In genomic region chr19:10892201-10892600, GRCm38 (mm10) we compare ENCODE assay signal across 22 mouse cellular contexts. TPM values are rescaled to one million over a fixed set of nuclear protein-coding genes. Genes with fewer than 3 reads are reported as not detected.
DNase-seq lines count a peak whose midpoint lies in the region; ATAC-seq and TF ChIP-seq lines count a peak whose summit lies in the region.
"Had no signal": no experiment of that assay in that cellular context is flagged by ENCODE, and none has a peak within 500 bp of the region (broad histone marks: within the 10 kb centered on the region; RNA-seq: fewer than 3 reads in every experiment).

No protein-coding gene starts in this region.

- no peaks in the 10 kb centered on the region for H3K9me3 ChIP-seq in midbrain, embryonic 11.5 days (ENCODE audit: control insufficient read depth, low read length)
- H3K9me3 ChIP-seq in midbrain, embryonic 16.5 days (replicated peaks; ENCODE audit: control insufficient read depth, low read length, poor library complexity, severe bottlenecking) = no peaks in the 10 kb centered on the region
- H3K9me3 ChIP-seq: G1E had no signal

- H3K4me1 ChIP-seq in lung, adult 2 months (ENCODE audit: control insufficient read depth, insufficient read depth, low read length) = peaks cover 7% of the 10 kb centered on the region; the same call in 1 of the 2 replicates
- peaks cover 10% of the 10 kb centered on the region for H3K4me1 ChIP-seq in midbrain, embryonic 11.5 days (ENCODE audit: control insufficient read depth, insufficient read depth, low read length)
- peaks cover 14% of the 10 kb centered on the region for H3K4me1 ChIP-seq in midbrain, embryonic 16.5 days (ENCODE audit: control insufficient read depth, insufficient read depth, low read length)

- H3K27me3 ChIP-seq in midbrain, embryonic 11.5 days (ENCODE audit: control insufficient read depth, insufficient read depth, low read length) = no peaks in the 10 kb centered on the region
- no peaks in the 10 kb centered on the region for H3K27me3 ChIP-seq in midbrain, embryonic 16.5 days (ENCODE audit: control insufficient read depth, insufficient read depth, low read depth, low read length)
- H3K27me3 ChIP-seq: Patski had no signal

- H3K27ac ChIP-seq in midbrain, embryonic 11.5 days (ENCODE audit: low read depth, low read length) = no peak overlapping the region
- no peak overlapping the region for H3K27ac ChIP-seq in midbrain, embryonic 16.5 days (ENCODE audit: low read length)

- ATAC-seq in midbrain, embryonic 11.5 days (ENCODE audit: low FRiP score) = no peak
- ATAC-seq in midbrain, embryonic 16.5 days = no peak
- ATAC-seq: activated CD4-positive, CD25-positive, alpha-beta regulatory T cell, adult 4 months; CD4-positive, CD25-positive, alpha-beta regulatory T cell, adult 4 months; Patski had no signal

- H3K4me3 ChIP-seq in lung, adult 2 months (replicated peaks; ENCODE audit: extremely low read depth, low read depth, low read length) = no peak overlapping the region
- no peak overlapping the region for H3K4me3 ChIP-seq in midbrain, embryonic 11.5 days (ENCODE audit: low read depth, low read length)
- no peak overlapping the region for H3K4me3 ChIP-seq in midbrain, embryonic 16.5 days (ENCODE audit: low read depth, low read length)

- H3K4me2 ChIP-seq in midbrain, embryonic 11.5 days = no peak overlapping the region
- no peak overlapping the region for H3K4me2 ChIP-seq in midbrain, embryonic 16.5 days (ENCODE audit: low read length)

- no peak for TF ChIP-seq CTCF in lung, adult 2 months (IDR thresholded peaks at IDR 0.05; ENCODE audit: insufficient read depth, low read length)

- 58% methylated on average over 3 of the region's 3 CpGs for WGBS in lung, adult 2 months
- 91% methylated on average over 3 of the region's 3 CpGs for WGBS in midbrain, embryonic 11.5 days
- WGBS in midbrain, embryonic 16.5 days = 91% methylated on average over 3 of the region's 3 CpGs

- H3K9ac ChIP-seq in midbrain, embryonic 11.5 days (ENCODE audit: low read length) = no peak overlapping the region
- no peak overlapping the region for H3K9ac ChIP-seq in midbrain, embryonic 16.5 days (ENCODE audit: low read depth, low read length)

- DNase-seq in lung, postnatal 10 days = peak; percentile 45
- no peak for DNase-seq in lung, adult 2 months
- DNase-seq in lung, postnatal 25 days (ENCODE audit: low spot score) = peak; percentile 38
- DNase-seq in lung, postnatal 4 days = no peak
- peak; percentile 59 for DNase-seq in lung, postnatal 36 days
- DNase-seq in lung, postnatal 14 days = no peak
- DNase-seq in midbrain, embryonic 11.5 days (ENCODE audit: low spot score, missing footprints) = peak; percentile 61
- DNase-seq: adrenal gland, adult 2 months; adrenal gland, adult 8-10 months; adrenal gland, postnatal 10 days; adrenal gland, postnatal 14 days; adrenal gland, postnatal 25 days; adrenal gland, postnatal 36 days; B cell, adult 2 months; cerebellum, adult 11 months; cerebellum, adult 11-12 months had no signal

- TF ChIP-seq POLR2A in lung, adult 2 months (IDR thresholded peaks at IDR 0.05; ENCODE audit: borderline replicate concordance, extremely low read depth, low read depth, low read length) = no peak

- no peaks in the 10 kb centered on the region for H3K36me3 ChIP-seq in midbrain, embryonic 11.5 days (ENCODE audit: control insufficient read depth, insufficient read depth, low read length)
- H3K36me3 ChIP-seq in midbrain, embryonic 16.5 days (ENCODE audit: control insufficient read depth, insufficient read depth, low read length) = no peaks in the 10 kb centered on the region

RNA-seq across cellular contexts. Expression of gene Prpf19, which starts 2.8 kb away (rescaled TPM):
- polyA plus RNA-seq in lung, adult 2 months (2012; rRNA removed) = 159 and 186 TPM in 2 replicates
- 52.7 and 58.4 TPM in 2 replicates for polyA plus RNA-seq in midbrain, embryonic 11.5 days (2014; fragmentation: Nextera tagmentation; extraction: Ambion mirVana)
- 38.9 and 40.1 TPM in 2 replicates for polyA plus RNA-seq in midbrain, embryonic 16.5 days (2015; fragmentation: Nextera tagmentation; extraction: Ambion mirVana)

RNA-seq across cellular contexts. Expression of gene Tmem109, which starts 10.4 kb away (rescaled TPM):
- 206 and 278 TPM in 2 replicates for polyA plus RNA-seq in lung, adult 2 months (2012; rRNA removed)
- polyA plus RNA-seq in midbrain, embryonic 11.5 days (2014; fragmentation: Nextera tagmentation; extraction: Ambion mirVana) = 38.7 and 41.2 TPM in 2 replicates
- polyA plus RNA-seq in midbrain, embryonic 16.5 days (2015; fragmentation: Nextera tagmentation; extraction: Ambion mirVana) = 47.0 TPM in 2 replicates

RNA-seq across cellular contexts. Expression of gene Tmem132a, which starts 22.5 kb away (rescaled TPM):
- polyA plus RNA-seq in lung, adult 2 months (2012; rRNA removed) = 22.4 and 23.5 TPM in 2 replicates
- 51.3 and 58.3 TPM in 2 replicates for polyA plus RNA-seq in midbrain, embryonic 11.5 days (2014; fragmentation: Nextera tagmentation; extraction: Ambion mirVana)
- 242 and 267 TPM in 2 replicates for polyA plus RNA-seq in midbrain, embryonic 16.5 days (2015; fragmentation: Nextera tagmentation; extraction: Ambion mirVana)

RNA-seq across cellular contexts. Expression of gene Zp1, which starts 28.2 kb away (rescaled TPM):
- 0.21 and 0.33 TPM in 2 replicates for polyA plus RNA-seq in lung, adult 2 months (2012; rRNA removed)
- 0.22 TPM in 1 of 2 replicates, not detected in the other for polyA plus RNA-seq in midbrain, embryonic 11.5 days (2014; fragmentation: Nextera tagmentation; extraction: Ambion mirVana)
- 0.58 and 0.89 TPM in 2 replicates for polyA plus RNA-seq in midbrain, embryonic 16.5 days (2015; fragmentation: Nextera tagmentation; extraction: Ambion mirVana)
- polyA plus RNA-seq: activated CD4-positive, CD25-positive, alpha-beta regulatory T cell, adult 4 months; adrenal gland, adult 2 months; C2C12; CD4-positive, CD25-positive, alpha-beta regulatory T cell, adult 4 months; G1E had no signal

RNA-seq across cellular contexts. Expression of gene Ptgdr2, which starts 44.8 kb away (rescaled TPM):
- polyA plus RNA-seq in lung, adult 2 months (2012; rRNA removed) = 4.8 and 6.6 TPM in 2 replicates
- 0.05 and 0.12 TPM in 2 replicates for polyA plus RNA-seq in midbrain, embryonic 11.5 days (2014; fragmentation: Nextera tagmentation; extraction: Ambion mirVana)
- polyA plus RNA-seq in midbrain, embryonic 16.5 days (2015; fragmentation: Nextera tagmentation; extraction: Ambion mirVana) = 0.09 and 0.14 TPM in 2 replicates
- polyA plus RNA-seq: activated CD4-positive, CD25-positive, alpha-beta regulatory T cell, adult 4 months; CD4-positive, CD25-positive, alpha-beta regulatory T cell, adult 4 months; G1E had no signal

Comparison
In these comparisons a context has a peak if more than half of its experiments do, and no peak if none do; other contexts are left out.
1. DNase-seq: peak in lung, postnatal 10 days (single experiment), lung, postnatal 25 days (single experiment), lung, postnatal 36 days (single experiment) and midbrain, embryonic 11.5 days (single experiment); none in lung, adult 2 months (single experiment), lung, postnatal 4 days (0 of 2) and lung, postnatal 14 days (single experiment).